Mouse (Mus musculus) midbrain, embryonic 10.5 days (tissue): Measurements from ENCODE around the gene Hoxa4. TPM values are rescaled to one million over a fixed set of nuclear protein-coding genes. Genes with fewer than 3 reads are reported as not detected.

ENCODE experiments used
- DNase-seq: peaks from one replicate; pipeline ENCODE4 v3.0.0-alpha.2; 2017; ENCODE audit warnings: low spot score
- H3K27ac ChIP-seq: fragments of 300-500 bp; sonication (generic); replicated peaks from 2 replicates; pipeline ENCODE4 v1.5.1; 2016; ENCODE audit warnings: mild to moderate bottlenecking
- H3K27me3 ChIP-seq: fragments of 300-500 bp; sonication (generic); 2 replicates; pipeline ENCODE4 v1.6.1; 2016; ENCODE audit warnings: low read depth, mild to moderate bottlenecking; ENCODE audit not compliant: poor library complexity, severe bottlenecking
- H3K36me3 ChIP-seq: fragments of 300-500 bp; sonication (generic); 2 replicates; pipeline ENCODE4 v1.6.1; 2016; ENCODE audit warnings: mild to moderate bottlenecking, moderate library complexity
- H3K4me1 ChIP-seq: fragments of 300-500 bp; sonication (generic); 2 replicates; pipeline ENCODE4 v1.6.1; 2016
- H3K4me3 ChIP-seq: fragments of 300-500 bp; sonication (generic); 2 replicates; pipeline ENCODE4 v1.5.1; 2016; ENCODE audit warnings: mild to moderate bottlenecking, moderate library complexity
- H3K9me3 ChIP-seq: fragments of 300-500 bp; sonication (generic); replicated peaks from 2 replicates; pipeline ENCODE4 v1.6.1; 2016; ENCODE audit warnings: mild to moderate bottlenecking
- WGBS: fragments of 180-500 bp; shearing (Covaris S2); methylation state at CpG from one replicate; pipeline ENCODE4 v1.1.7; 2016; 5-methylcytosine and 5-hydroxymethylcytosine counted together
- polyA plus RNA-seq: library from polyadenylated mRNA; unstranded; fragments of >200 nt; fragmentation: Nextera tagmentation; extraction: Ambion mirVana; gene quantifications from 2 replicates; pipeline ENCODE4 v1.2.1, GENCODE M21; 2016

Gene Hoxa4
- not detected in 2 replicates for polyA plus RNA-seq

DNA sequence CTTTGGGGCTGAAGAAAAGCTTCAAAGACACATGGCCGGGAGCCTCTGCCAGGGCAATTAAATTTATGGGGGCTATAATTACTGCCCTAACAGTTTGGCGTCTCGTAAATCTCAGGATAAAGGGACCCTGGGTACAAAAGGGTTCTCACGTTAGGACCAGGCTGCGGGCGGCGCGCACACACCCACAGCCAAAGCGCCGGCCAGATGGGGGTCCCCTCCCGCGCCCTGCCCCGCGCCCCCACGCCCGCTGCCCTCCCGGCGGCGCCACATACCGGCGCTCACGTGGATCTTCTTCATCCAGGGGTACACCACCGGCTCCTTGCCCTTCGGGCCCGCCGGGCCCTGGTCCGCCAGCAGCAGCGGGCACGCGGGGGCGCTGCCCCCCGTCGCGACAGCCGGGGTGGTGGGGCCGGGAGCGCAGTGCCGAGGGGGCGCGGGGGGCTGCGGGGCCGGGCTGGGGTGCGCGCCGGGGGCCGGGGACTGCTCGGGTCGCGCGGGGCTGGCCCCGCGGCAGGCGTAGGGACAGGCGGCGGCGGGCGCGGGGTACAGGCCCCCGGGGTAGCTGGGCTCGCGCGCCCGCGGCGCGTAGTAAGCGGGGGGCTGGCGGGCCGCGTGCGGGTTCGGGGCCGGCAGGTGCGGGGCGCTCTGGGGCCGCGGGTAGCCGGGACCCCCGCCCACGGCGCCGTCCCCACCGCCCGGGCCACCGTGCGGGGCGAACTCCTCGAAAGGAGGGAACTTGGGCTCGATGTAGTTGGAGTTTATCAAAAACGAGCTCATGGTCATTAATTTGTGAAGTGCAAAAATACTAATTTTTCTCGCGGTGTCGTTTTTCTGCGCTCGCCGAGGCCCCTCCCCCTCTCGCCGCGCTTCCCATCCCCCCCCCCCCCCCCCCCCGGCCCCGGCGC, at the start of gene Hoxa4:
Hoxa4 (minus strand) TSS at position 848 of the 905 bp plus-strand sequence.
- no peak for DNase-seq
- Histone ChIP-seq H3K27me3 (peaks cover 100% of the 10 kb centered on the region), H3K4me3 (peak within 1 kb of the TSS; percentile 52), H3K4me1 (peaks cover 15% of the 10 kb centered on the region), H3K9me3 (no peaks in the 10 kb centered on the region), H3K36me3 (no peaks in the 10 kb centered on the region), H3K27ac (no peak within 1 kb of the TSS)
- 3% methylated on average over 98 of the region's 102 CpGs for WGBS

DNA sequence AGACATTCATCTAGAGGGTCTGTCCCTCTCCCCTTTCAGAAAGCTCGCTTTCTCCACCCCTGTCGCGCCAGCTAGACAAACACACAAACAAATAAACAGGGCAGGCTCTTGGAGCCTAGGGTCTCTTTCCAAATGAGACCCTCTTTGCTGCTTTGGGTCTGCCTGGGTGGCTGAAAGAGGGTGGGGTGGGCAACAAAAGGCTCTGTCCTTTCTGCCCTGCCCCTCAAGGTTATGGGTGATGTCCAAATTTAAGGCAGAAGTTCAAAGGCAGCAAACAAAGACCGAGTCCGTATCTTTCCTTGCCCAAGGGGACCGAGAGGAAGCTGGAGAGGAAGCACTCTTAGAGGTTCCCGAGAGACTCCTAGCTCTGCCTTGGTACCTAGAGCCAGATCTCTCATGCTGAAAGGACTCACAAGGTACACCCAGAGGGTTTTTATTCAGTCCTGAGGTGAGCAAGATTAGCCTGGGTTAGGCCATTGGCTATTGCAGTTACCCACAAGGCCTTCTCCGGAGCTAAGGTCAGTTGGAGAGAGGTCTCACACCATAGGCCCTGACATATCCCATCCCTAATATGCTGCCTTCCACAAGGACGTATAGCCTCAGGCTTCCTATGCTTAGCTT, 49.6 kb upstream of the Hoxa4 start:
- no peak overlapping the region for H3K4me3 ChIP-seq
- peaks cover 3% of the 10 kb centered on the region for H3K4me1 ChIP-seq
- 7% methylated on average over 9 of the region's 9 CpGs for WGBS
- no peaks in the 10 kb centered on the region for H3K9me3 ChIP-seq
- DNase-seq: no peak
- peaks cover 100% of the 10 kb centered on the region for H3K27me3 ChIP-seq
- no peaks in the 10 kb centered on the region for H3K36me3 ChIP-seq
- no peak overlapping the region for H3K27ac ChIP-seq

DNA sequence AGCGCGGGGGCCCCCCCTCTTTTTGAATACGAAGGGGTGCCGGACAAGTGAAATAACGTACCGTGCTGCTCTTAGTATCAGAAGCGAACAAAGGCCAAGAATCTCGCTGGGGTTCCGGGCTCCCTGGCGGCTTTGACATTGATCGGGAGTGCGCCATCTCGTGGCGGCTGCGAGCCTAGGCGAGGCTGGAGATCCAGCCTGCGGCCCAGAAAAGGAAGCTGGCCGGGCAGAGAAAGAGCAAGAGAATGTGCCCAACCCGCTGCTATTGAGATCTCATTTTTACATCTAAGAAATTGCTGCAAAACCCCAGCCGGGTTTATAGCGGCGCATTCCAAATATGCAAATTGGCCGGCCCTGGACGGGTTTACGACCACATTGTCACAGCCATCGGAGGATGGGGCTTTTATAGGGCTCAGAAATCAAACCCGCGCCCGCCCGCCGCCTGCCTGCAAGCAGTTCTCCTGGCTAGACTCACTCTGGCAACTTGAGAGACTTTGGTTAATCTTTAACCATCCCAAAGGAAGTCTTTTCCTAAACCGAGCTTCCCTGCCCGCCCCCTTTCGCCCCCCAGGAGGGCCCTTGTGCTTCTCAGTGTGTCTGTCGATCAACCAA, 48.9 kb upstream of the Hoxa4 start, which contains the start of gene Hoxa10:
Hoxa10 (minus strand) TSS at position 466 of the 612 bp plus-strand sequence.
- peaks cover 3% of the 10 kb centered on the region for H3K4me1 ChIP-seq
- H3K36me3 ChIP-seq: no peaks in the 10 kb centered on the region
- H3K27me3 ChIP-seq: peaks cover 100% of the 10 kb centered on the region
- H3K4me3 ChIP-seq: 0 out of 2 replicates have a peak within 1 kb of the TSS, but pooled peaks have one; percentile 20
- DNase-seq: peak; percentile 89
- no peak within 1 kb of the TSS for H3K27ac ChIP-seq
- 1% methylated on average over 35 of the region's 35 CpGs for WGBS
- H3K9me3 ChIP-seq: no peaks in the 10 kb centered on the region

GRCm38 (mm10) chr6:52239625-52240388, 48.3 kb upstream of the Hoxa4 start:
- Histone ChIP-seq H3K27me3 (peaks cover 100% of the 10 kb centered on the region), H3K27ac (no peak overlapping the region), H3K4me3 (0 out of 2 replicates have a peak overlapping the region, but pooled peaks have one; percentile 20), H3K9me3 (no peaks in the 10 kb centered on the region), H3K4me1 (peaks cover under 1% of the 10 kb centered on the region; the same call in 1 of the 2 replicates), H3K36me3 (no peaks in the 10 kb centered on the region)
- no peak for DNase-seq
- WGBS: 3% methylated on average over 30 of the region's 30 CpGs

- Histone ChIP-seq H3K4me1 (0 out of 2 replicates have a peak, but pooled peaks cover 3% of the 10 kb centered on the region), H3K36me3 (no peaks in the 10 kb centered on the region), H3K27me3 (peaks cover 100% of the 10 kb centered on the region), H3K9me3 (no peaks in the 10 kb centered on the region), H3K4me3 (no peak overlapping the region), H3K27ac (no peak overlapping the region)
- 2% methylated on average over 7 of the region's 7 CpGs for WGBS
- DNase-seq: no peak
Measured at GRCm38 (mm10) chr6:52238976-52239375, 47.4 kb upstream of the Hoxa4 start.

DNA sequence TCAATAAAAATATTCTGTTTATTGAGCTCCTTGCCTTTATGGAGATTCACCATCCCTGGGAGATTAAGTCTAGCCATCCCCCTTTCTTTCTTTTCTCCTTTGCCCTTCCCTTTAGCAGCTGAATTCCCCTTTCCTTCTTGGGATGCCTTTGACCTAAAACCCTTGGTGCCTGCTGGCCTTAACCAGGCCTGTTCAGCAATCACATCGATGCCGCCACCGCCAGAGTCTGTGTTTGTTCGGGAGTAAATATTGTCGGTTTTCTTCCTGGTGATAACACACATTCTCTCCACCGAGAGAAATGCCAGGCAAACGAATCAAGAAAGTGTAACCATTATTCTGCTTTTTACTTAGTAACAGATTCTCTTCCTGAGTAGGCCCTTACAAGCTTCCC, 46.6 kb upstream of the Hoxa4 start:
- 0 out of 2 replicates have a peak, but pooled peaks cover 4% of the 10 kb centered on the region for H3K4me1 ChIP-seq
- no peaks in the 10 kb centered on the region for H3K36me3 ChIP-seq
- DNase-seq: no peak
- 4% methylated on average over 7 of the region's 7 CpGs for WGBS
- peaks cover 100% of the 10 kb centered on the region for H3K27me3 ChIP-seq
- no peak overlapping the region for H3K27ac ChIP-seq
- no peaks in the 10 kb centered on the region for H3K9me3 ChIP-seq
- H3K4me3 ChIP-seq: no peak overlapping the region

- H3K4me3 ChIP-seq: no peak overlapping the region
- 8% methylated on average over 10 of the region's 10 CpGs for whole genome bisulfite sequencing
- DNase-seq: no peak
Measured at GRCm38 (mm10) chr6:52237346-52238154, 46.0 kb upstream of the Hoxa4 start.

GRCm38 (mm10) chr6:52236806-52237205, 45.3 kb upstream of the Hoxa4 start:
- 0 out of 2 replicates have a peak, but pooled peaks cover 4% of the 10 kb centered on the region for H3K4me1 ChIP-seq
- H3K4me3 ChIP-seq: no peak overlapping the region
- peaks cover 100% of the 10 kb centered on the region for H3K27me3 ChIP-seq
- H3K9me3 ChIP-seq: no peaks in the 10 kb centered on the region
- WGBS: 5% methylated on average over 3 of the region's 3 CpGs
- DNase-seq: no peak
- no peaks in the 10 kb centered on the region for H3K36me3 ChIP-seq
- H3K27ac ChIP-seq: no peak overlapping the region

More at GRCm38 (mm10) chr6:52237346-52238154, 46.0 kb upstream of the Hoxa4 start:
- no peak overlapping the region for H3K27ac ChIP-seq
- peaks cover 100% of the 10 kb centered on the region for H3K27me3 ChIP-seq
- 0 out of 2 replicates have a peak, but pooled peaks cover 4% of the 10 kb centered on the region for H3K4me1 ChIP-seq
- no peaks in the 10 kb centered on the region for H3K9me3 ChIP-seq
- no peaks in the 10 kb centered on the region for H3K36me3 ChIP-seq

GRCm38 (mm10) chr6:52235866-52236265, 44.3 kb upstream of the Hoxa4 start:
- peaks cover 100% of the 10 kb centered on the region for H3K27me3 ChIP-seq
- no peaks in the 10 kb centered on the region for H3K36me3 ChIP-seq
- H3K27ac ChIP-seq: no peak overlapping the region
- H3K9me3 ChIP-seq: no peaks in the 10 kb centered on the region
- H3K4me3 ChIP-seq: no peak overlapping the region
- H3K4me1 ChIP-seq: 0 out of 2 replicates have a peak, but pooled peaks cover 4% of the 10 kb centered on the region
- 24% methylated on average over 6 of the region's 6 CpGs for WGBS
- no peak for DNase-seq

DNA sequence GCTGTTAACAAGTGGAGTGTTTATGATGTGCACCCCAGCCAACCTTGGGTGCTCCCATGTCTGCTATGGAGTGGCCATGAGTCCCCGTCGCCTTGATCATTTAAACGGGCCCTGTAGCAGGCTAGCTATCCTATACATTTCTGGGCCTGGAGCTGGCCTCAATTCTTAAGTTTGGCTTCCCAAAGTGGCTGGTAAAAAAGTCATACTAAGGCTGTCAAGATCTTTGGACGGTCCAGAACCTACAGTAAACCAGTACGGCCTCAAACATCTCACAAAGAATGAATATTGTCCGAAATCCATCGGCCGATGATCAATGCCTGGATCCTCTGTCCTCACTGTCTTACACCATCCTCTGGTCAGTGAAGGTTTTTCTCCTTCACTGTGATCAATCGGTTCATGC, 43.7 kb upstream of the Hoxa4 start:
- WGBS: 32% methylated on average over 9 of the region's 9 CpGs
- Histone ChIP-seq H3K4me1 (peaks cover 7% of the 10 kb centered on the region; the same call in 1 of the 2 replicates), H3K4me3 (no peak overlapping the region), H3K36me3 (no peaks in the 10 kb centered on the region), H3K27me3 (peaks cover 100% of the 10 kb centered on the region), H3K9me3 (no peaks in the 10 kb centered on the region), H3K27ac (no peak overlapping the region)
- DNase-seq: no peak

GRCm38 (mm10) chr6:52234428-52235140, 43.0 kb upstream of the Hoxa4 start:
- no peaks in the 10 kb centered on the region for H3K9me3 ChIP-seq
- H3K36me3 ChIP-seq: no peaks in the 10 kb centered on the region
- WGBS: 2% methylated on average over 68 of the region's 68 CpGs
- no peak for DNase-seq
- peaks cover 100% of the 10 kb centered on the region for H3K27me3 ChIP-seq
- peaks cover 7% of the 10 kb centered on the region; the same call in 1 of the 2 replicates for H3K4me1 ChIP-seq
- H3K4me3 ChIP-seq: 0 out of 2 replicates have a peak overlapping the region, but pooled peaks have one; percentile 11
- no peak overlapping the region for H3K27ac ChIP-seq
